In genomic region chr2:21142204-21142580, GRCm38 (mm10) we compare ENCODE assay signal across 8 mouse cellular contexts.
DNase-seq lines count a peak whose midpoint lies in the region; ATAC-seq lines count a peak whose summit lies in the region.

No protein-coding gene starts in this region.

- peak overlapping the region; percentile 88 for H3K27ac ChIP-seq in hindbrain, embryonic 11.5 days (ENCODE audit: low read depth, low read length)

- H3K9ac ChIP-seq in hindbrain, embryonic 11.5 days (ENCODE audit: low read depth, low read length): peak overlapping the region; percentile 86

- H3K36me3 ChIP-seq in hindbrain, embryonic 11.5 days (ENCODE audit: control insufficient read depth, insufficient read depth, low read length): no peaks in the 10 kb centered on the region

- DNase-seq in ZHBTc4 (ENCODE audit: low read depth, low spot score): peak; percentile 56
- DNase-seq in cerebellum, adult 9-10 months: peak; percentile 63
- DNase-seq in frontal cortex, postnatal 14 days (ENCODE audit: low spot score in 2 of 2): peak; percentile 14 to 38
- peak; percentile 81 for DNase-seq in hindbrain, embryonic 11.5 days (ENCODE audit: low spot score)
- DNase-seq in left cerebral cortex, adult 18-20 months (ENCODE audit: low spot score in 2 of 2): peak; percentile 44 to 52
- DNase-seq in lung, postnatal 25 days (ENCODE audit: low spot score): peak; percentile 47
- peak; percentile 24 for DNase-seq in right cerebral cortex, postnatal 25 days

- H3K4me3 ChIP-seq in hindbrain, embryonic 11.5 days (ENCODE audit: low read depth, low read length): peak overlapping the region; percentile 50

- H3K27me3 ChIP-seq in hindbrain, embryonic 11.5 days (ENCODE audit: control insufficient read depth, insufficient read depth, low read length): no peaks in the 10 kb centered on the region

- peak; percentile 87 for ATAC-seq in hindbrain, embryonic 11.5 days (ENCODE audit: low FRiP score)
- no peak for ATAC-seq in CD4-positive, CD25-positive, alpha-beta regulatory T cell, adult 4 months

- peak overlapping the region; percentile 91 for H3K4me2 ChIP-seq in hindbrain, embryonic 11.5 days (replicated peaks; ENCODE audit: low read depth, low read length)

- peaks cover 3% of the 10 kb centered on the region; the same call in 1 of the 2 replicates for H3K9me3 ChIP-seq in hindbrain, embryonic 11.5 days (ENCODE audit: control insufficient read depth, low read length)

- no peaks in the 10 kb centered on the region for H3K4me1 ChIP-seq in hindbrain, embryonic 11.5 days (replicated peaks; ENCODE audit: control insufficient read depth, insufficient read depth, low read length)

- WGBS in hindbrain, embryonic 11.5 days: under 1% methylated on average over 15 of the region's 15 CpGs

Comparison
In these comparisons a context has a peak if more than half of its experiments do, and no peak if none do; other contexts are left out.
1. DNase-seq: peak in every context shown above with its lines; median percentile 81 in hindbrain, embryonic 11.5 days; 63 in cerebellum, adult 9-10 months; 56 in ZHBTc4; 48 in left cerebral cortex, adult 18-20 months; 47 in lung, postnatal 25 days; 26 in frontal cortex, postnatal 14 days; 24 in right cerebral cortex, postnatal 25 days.